Mouse (Mus musculus) liver, embryonic 14.5 days (tissue): ENCODE measurements around the gene Angel1. TPM values are rescaled to one million over a fixed set of nuclear protein-coding genes. Genes with fewer than 3 reads are reported as not detected.

Source experiments
- ATAC-seq: fragments of 200-750 bp; cut with Nextera tagmentation; 2 replicates; pipeline ENCODE4 v1.8.0; 2017; ENCODE audit warnings: moderate number of reproducible peaks, mild to moderate bottlenecking, moderate library complexity; ENCODE audit not compliant: insufficient read depth
- DNase-seq, 3 experiments: peaks; one replicate each; pipeline ENCODE4 v3.0.0-alpha.2; 2012 to 2013; ENCODE audit warnings: low read depth in 3 of 3, low spot score in 3 of 3
- H3K27ac ChIP-seq: fragments of 300-500 bp; sonication (generic); 2 replicates; pipeline ENCODE4 v1.5.1; 2014; ENCODE audit warnings: moderate library complexity, mild to moderate bottlenecking, control low read depth, inconsistent platforms
- H3K27me3 ChIP-seq: fragments of 300-500 bp; sonication (generic); 2 replicates; pipeline ENCODE4 v1.6.1; 2014; ENCODE audit warnings: mild to moderate bottlenecking, low read length, moderate library complexity; ENCODE audit not compliant: control insufficient read depth, insufficient read depth
- H3K36me3 ChIP-seq: fragments of 300-500 bp; sonication (generic); replicated peaks from 2 replicates; pipeline ENCODE4 v1.6.1; 2014; ENCODE audit warnings: low read depth; ENCODE audit not compliant: control insufficient read depth, insufficient read depth
- H3K4me1 ChIP-seq, 2 experiments: fragments of 200-500 bp in 1 of 2; fragments of 300-500 bp in 1 of 2; sonication (generic) in 1 of 2; replicated peaks; 2 replicates each; pipeline ENCODE4 v1.6.1; 2012 to 2014; ENCODE audit warnings: antibody characterized with exemption in 1 of 2, inconsistent platforms in 1 of 2, low read length in 1 of 2; ENCODE audit not compliant: control insufficient read depth in 2 of 2, insufficient read depth in 2 of 2
- H3K4me2 ChIP-seq: fragments of 300-500 bp; sonication (generic); 2 replicates; pipeline ENCODE4 v1.6.1; 2014; ENCODE audit warnings: low read depth, mild to moderate bottlenecking, control low read depth, moderate library complexity
- H3K4me3 ChIP-seq, 2 experiments: fragments of 200-500 bp in 1 of 2; fragments of 300-500 bp in 1 of 2; sonication (generic) in 1 of 2; 2 replicates each; pipeline ENCODE4 v1.5.1; 2012 to 2014; ENCODE audit warnings: low read depth in 2 of 2, low read length in 2 of 2, mild to moderate bottlenecking in 2 of 2, control low read depth in 1 of 2, inconsistent platforms in 1 of 2, moderate library complexity in 1 of 2; ENCODE audit not compliant: insufficient read depth in 1 of 2
- H3K9ac ChIP-seq: fragments of 300-500 bp; sonication (generic); replicated peaks from 2 replicates; pipeline ENCODE4 v1.6.1; 2014; ENCODE audit warnings: mild to moderate bottlenecking, control low read depth, moderate library complexity
- H3K9me3 ChIP-seq: fragments of 300-500 bp; sonication (generic); 2 replicates; pipeline ENCODE4 v1.6.1; 2016; ENCODE audit warnings: low read length, mixed read lengths; ENCODE audit not compliant: control insufficient read depth
- CTCF ChIP-seq: IDR thresholded peaks from 2 replicates; pipeline ENCODE4 v1.5.1; 2016; ENCODE audit warnings: antibody characterized with exemption, low read depth, control low read depth
- EP300 ChIP-seq: IDR thresholded peaks from 2 replicates; pipeline ENCODE4 v1.6.1; 2016; ENCODE audit warnings: antibody characterized with exemption, low read depth
- WGBS: fragments of 180-500 bp; shearing (Covaris S2); extraction: QIAGEN DNeasy Blood & Tissue Kit; methylation state at CpG from one replicate; pipeline ENCODE4 v1.1.7; 2014; ENCODE audit not compliant: insufficient replicate concordance; 5-methylcytosine and 5-hydroxymethylcytosine counted together
- polyA plus RNA-seq, 2 experiments: library from polyadenylated mRNA; depleted of rRNA in 1 of 2; stranded (reverse) in 1 of 2; unstranded in 1 of 2; fragments of >200 nt; fragmentation: Nextera tagmentation in 1 of 2; extraction: Ambion mirVana in 1 of 2; gene quantifications; 2 replicates each; pipeline versions ENCODE4 v1.2.1 to v1.2.3; 2012 to 2014

Angel1 gene
- polyA plus RNA-seq, 2 experiments, result 0.60 to 1.1 TPM

DNA sequence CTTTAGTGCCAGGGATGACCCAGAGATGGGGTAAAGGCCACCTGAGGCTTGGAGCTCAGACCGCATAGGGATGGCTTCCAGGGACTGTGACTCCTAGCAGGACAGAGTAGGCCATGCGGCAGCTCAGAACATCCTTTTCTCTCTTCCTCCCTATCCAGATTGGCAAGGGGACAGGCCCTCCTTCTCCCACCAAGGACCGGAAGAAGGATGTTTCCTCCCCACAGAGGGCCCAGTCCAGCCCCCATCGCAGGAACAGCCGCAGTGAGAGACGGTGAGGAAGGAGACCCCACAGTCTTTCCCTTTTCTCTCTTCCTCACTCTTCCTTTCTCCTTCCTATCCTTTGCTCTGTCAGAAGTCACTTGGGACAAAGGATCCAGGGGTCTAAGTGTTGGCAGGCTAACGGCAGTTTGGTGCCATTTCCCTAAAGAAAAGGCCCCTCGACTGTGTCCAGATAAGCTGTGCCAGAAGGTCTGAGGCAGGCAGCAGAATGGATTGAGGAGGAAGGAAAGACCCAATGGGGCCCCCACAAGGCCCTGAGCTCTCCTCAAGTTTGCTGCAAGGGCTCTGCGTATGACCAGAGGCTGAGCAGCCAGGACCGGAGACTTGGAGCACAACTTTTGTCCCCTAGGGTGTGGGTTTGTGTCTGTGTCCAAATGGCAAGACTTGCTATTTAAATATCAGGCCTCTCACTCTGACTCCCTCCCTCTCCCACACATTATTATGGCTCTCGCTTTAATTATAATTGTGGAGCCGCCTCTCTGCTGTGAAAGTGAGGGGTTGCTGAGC is 35.4 kb downstream of the Angel1 start:
- WGBS, result 29% methylated on average over 12 of the region's 12 CpGs
- H3K4me2 ChIP-seq, result no peak overlapping the region; the same call in 1 of the 2 replicates
- H3K36me3 ChIP-seq, result no peaks in the 10 kb centered on the region
- DNase-seq, result no peak
- TF ChIP-seq CTCF (no peak), EP300 (no peak)
- no peaks in the 10 kb centered on the region for H3K9me3 ChIP-seq
- ATAC-seq, result no peak
- no peak overlapping the region for H3K9ac ChIP-seq
- no peak overlapping the region for H3K4me3 ChIP-seq
- peaks cover 0 to 9% of the 10 kb centered on the region in 2 experiments; a peak in 2 of 4 replicates for H3K4me1 ChIP-seq
- H3K27me3 ChIP-seq, result no peaks in the 10 kb centered on the region
- H3K27ac ChIP-seq, result no peak overlapping the region

DNA sequence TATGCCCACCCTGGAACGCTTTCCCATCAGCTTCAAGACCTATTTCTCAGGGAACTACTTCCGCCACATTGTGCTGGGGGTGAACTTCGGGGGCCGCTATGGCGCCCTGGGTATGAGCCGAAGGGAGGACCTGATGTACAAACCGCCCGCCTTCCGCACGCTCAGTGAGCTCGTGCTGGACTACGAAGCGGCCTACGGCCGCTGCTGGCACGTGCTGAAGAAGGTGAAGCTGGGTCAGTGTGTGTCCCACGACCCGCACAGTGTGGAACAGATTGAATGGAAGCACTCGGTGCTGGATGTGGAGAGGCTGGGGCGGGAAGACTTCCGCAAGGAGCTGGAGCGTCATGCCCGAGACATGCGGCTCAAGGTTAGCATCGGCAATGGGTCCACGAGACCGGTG is 37.3 kb downstream of the Angel1 start:
- no peak for DNase-seq
- 85% methylated on average over 27 of the region's 27 CpGs for WGBS
- TF ChIP-seq EP300 (no peak), CTCF (no peak)

DNA sequence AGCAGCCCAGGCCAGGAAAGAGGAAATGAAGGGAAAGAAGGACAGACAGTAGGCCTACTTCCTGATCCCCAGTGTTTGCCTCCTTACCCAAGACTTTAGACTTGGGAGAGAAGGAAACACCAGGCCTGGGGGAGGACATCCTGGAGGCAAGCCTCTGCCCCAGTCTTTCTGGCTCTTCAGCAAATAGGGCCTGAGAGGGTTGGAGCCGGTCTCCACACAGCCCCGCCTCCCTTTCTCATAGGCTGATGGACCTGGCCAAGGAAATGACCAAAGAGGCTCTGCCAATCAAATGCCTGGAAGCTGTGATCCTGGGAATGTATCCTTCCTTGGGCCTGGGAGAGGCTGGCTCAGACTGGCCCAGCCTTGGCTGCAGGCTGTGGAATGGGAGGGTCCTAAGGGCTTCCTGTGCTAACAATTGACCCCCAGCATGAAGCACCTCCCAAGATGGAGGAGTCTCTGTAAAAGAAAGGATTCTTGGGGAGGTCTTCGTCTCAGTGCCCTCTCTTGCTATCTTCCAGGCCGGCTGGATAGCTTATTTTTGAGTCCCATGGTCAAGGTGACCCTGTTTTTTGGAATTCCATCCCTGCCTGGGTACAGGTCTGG is 38.2 kb downstream of the Angel1 start:
- Histone ChIP-seq H3K36me3 (no peaks in the 10 kb centered on the region), H3K27me3 (no peaks in the 10 kb centered on the region), H3K9me3 (no peaks in the 10 kb centered on the region), H3K27ac (no peak overlapping the region), H3K9ac (no peak overlapping the region), H3K4me1 (peaks cover 0 to 11% of the 10 kb centered on the region in 2 experiments; a peak in 2 of 4 replicates), H3K4me2 (no peak overlapping the region), H3K4me3 (no peak overlapping the region)
- TF ChIP-seq EP300, result no peak
- ATAC-seq, result peak; percentile 45
- no peak for DNase-seq
- 51% methylated on average over 4 of the region's 4 CpGs for WGBS

More for the DNA sequence above, 37.3 kb downstream of the Angel1 start:
- Histone ChIP-seq H3K4me2 (no peak overlapping the region), H3K27me3 (no peaks in the 10 kb centered on the region), H3K27ac (no peak overlapping the region), H3K4me1 (peaks cover 0 to 11% of the 10 kb centered on the region in 2 experiments; a peak in 2 of 4 replicates), H3K9me3 (no peaks in the 10 kb centered on the region), H3K36me3 (no peaks in the 10 kb centered on the region), H3K9ac (no peak overlapping the region), H3K4me3 (no peak overlapping the region)
- no peak for ATAC-seq

DNA sequence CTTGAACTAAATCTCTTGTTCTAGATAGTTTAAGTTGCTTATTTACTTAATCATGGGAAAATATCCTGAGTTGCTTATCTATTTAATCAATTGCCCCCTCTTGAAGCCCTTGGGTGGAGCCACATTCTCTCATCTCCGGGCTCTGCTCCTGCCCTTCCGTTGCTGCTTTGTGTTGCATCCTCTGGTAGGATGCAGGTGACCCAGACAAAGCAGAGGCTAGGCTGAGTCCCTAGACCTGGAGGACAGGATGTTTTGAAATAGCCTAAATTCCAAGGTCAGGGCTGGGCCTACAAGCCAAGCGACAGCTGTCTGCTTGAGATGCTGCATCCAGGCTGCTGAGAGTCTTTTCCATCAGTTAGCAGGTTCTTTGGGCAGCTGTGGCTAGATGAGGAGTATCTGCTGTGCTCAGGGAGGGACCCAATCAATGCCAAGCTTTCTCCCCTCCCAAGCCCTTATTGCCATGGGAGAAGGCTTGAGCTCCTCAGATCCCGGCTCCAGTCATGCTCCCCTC is 38.8 kb downstream of the Angel1 start:
- Histone ChIP-seq H3K4me2 (no peak overlapping the region), H3K27me3 (no peaks in the 10 kb centered on the region), H3K4me1 (peaks cover 0 to 11% of the 10 kb centered on the region in 2 experiments; a peak in 2 of 4 replicates), H3K9ac (no peak overlapping the region), H3K27ac (no peak overlapping the region), H3K36me3 (no peaks in the 10 kb centered on the region), H3K9me3 (no peaks in the 10 kb centered on the region), H3K4me3 (no peak overlapping the region)
- TF ChIP-seq EP300 (no peak), CTCF (no peak)
- 29% methylated on average over 4 of the region's 4 CpGs for WGBS
- no peak for DNase-seq
- no peak for ATAC-seq
